Mouse (Mus musculus) CD8-positive naive resting alpha-beta T cell, adult 2 months (primary cell): ENCODE measurements around the gene Ltbp1.

Experiments
- DNase-seq, 2 experiments: peaks; one replicate each; pipeline ENCODE4 v3.0.0; 2022; ENCODE audit warnings: low read depth in 2 of 2, low spot score in 2 of 2

The Ltbp1 gene

DNA sequence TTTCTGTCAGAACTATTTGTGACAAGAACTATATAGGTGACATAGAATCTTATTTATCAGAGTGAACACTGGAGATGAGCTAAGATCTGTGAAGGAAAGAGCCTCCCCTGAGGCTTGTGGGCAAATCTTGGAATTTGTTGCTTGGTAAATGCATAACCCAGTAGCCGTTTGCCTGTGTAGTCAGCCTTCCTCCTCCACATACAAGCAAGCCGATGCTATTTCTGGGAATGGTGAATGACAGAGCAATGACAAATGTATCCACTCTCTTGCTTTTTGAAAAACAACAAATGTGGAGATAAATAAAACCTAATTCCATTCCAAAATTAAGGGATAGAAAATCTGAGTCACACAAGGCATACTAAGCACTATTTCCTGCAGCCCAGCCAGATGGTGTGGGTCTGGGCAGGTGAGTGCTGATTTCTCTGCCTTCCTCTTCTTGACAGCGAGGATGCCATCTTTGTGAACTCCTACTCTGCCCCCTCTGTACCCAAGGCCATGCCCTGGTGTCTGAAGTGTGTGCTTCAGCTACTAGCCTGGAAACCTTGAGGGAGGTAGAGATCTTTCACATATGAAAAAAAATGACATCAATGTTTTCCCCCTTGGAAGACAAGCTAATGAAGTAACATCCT lies 163.3 kb downstream of the Ltbp1 start:
- DNase-seq: no peak

DNA sequence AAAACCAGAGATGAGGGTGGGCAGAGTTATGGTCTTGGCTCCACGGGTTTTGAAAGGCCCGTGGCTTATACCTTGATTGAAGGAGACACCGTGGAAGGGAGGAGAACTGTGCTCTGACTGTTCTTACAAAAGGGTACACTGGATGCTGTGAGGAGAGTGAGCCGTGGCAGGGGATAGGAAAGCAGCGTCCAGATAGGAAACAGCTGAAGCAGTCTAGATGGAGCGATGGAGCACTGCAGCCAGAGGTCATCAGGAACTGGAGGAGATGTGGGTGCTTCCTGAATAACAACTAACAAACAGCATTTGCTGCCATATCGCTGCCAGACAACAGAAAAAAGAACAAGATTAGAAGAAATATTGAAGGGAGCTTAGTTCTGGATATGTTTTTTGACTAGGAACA lies 166.3 kb downstream of the Ltbp1 start:
- DNase-seq: no peak

DNA sequence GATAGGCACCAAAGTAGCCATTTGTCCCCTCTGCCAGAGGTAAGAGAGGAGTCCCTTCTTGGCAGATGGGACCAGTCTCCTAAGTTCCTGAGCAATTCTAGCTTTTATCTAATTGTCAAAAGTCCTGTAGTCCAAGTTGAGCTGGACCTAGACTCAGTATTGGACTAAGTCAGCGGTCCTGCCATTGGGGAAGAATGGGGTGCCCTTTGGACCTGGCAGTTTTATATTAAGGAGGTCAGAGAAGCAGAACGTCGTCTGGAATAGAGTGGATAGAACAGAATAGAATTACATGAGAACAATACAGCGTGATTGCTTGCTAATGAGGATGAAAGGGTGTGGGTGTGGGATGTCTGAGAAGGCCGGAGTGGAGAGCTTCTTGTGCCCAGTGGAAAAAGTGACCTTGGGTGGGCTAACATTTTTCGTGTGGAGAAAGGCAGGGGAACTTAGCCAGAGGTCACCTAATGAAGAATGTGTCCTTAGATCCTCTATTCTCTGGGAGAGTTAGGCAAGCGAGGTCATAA lies 167.4 kb downstream of the Ltbp1 start:
- DNase-seq: no peak

DNA sequence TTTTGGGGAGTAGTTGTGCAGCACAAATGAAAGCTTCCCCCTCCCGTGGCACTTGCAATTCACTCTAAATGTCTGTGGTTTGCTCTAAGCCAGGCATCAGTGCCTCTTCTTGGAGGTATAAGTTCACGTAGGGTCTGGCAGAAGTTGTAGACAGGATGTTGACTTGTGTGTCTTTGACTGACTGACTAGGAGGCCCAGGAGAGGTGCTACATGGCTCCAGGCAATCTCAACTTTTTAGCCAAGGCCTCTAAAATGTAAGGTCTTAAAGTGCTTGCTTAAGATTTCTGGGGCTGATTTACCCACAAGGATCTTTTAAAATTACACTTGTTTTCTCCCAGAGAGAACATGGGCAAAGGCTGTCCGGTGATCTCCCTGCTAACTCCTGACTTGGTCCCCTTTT lies 169.1 kb downstream of the Ltbp1 start:
- no peak for DNase-seq

DNA sequence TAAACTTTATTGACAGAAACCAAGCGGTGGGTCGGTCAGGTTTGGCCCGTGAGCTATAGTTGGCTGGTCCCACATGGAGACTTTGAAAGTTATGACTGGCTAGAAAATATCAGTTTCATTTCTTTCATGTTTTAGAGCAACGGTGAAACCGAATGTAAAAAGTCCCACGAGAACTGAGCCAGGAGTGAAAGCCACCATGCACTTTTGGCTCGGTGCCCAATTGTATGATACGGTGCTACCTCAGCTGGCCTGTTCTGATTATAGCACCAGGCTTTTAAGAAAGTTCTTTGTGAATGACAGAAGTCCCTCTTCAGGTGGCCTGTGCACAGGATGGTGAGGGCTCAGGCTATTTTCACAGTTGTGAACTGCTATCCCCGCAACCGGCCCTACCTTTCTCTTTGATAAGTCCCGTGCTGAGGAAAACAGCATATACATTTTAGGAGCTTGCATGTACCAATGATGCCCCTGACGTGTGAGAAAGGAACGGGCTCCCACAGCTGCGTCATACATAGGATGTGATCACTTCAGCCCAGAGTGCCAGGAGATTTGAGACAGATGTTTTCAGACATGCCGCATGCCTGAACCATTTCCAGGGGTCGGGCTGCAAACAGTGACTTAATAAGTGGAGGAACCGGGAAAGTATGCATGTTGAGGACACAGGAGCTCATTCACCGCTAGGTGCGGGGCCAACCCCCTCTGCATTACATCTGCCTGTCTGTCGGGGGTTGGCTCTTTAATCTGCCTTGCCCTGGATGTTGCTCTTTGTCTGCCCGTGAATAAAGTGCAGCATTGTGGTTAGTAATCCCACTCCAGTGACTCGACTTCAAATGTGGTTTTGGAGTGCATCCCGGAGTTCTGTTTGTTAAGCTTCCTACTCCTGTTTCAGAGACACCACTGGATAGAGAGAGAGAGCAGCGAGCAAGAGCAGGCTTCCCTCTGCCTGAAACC lies 172.8 kb downstream of the Ltbp1 start:
- DNase-seq: no peak

DNA sequence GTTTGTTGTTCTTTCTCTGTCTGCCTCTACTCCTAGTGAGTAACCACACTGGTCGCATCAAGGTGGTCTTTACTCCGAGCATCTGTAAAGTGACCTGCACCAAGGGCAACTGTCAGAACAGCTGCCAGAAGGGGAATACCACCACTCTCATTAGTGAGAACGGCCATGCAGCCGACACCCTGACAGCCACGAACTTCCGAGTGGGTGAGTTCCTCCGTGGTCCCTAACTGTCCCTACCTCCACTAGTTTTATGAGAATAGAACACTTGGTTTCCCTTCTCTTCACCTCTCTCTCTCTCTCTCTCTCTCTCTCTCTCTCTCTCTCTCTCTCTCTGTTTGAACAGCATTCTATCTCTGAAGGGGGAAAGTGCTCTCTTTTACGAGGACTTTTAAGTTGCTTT lies 173.6 kb downstream of the Ltbp1 start:
- DNase-seq: no peak

DNA sequence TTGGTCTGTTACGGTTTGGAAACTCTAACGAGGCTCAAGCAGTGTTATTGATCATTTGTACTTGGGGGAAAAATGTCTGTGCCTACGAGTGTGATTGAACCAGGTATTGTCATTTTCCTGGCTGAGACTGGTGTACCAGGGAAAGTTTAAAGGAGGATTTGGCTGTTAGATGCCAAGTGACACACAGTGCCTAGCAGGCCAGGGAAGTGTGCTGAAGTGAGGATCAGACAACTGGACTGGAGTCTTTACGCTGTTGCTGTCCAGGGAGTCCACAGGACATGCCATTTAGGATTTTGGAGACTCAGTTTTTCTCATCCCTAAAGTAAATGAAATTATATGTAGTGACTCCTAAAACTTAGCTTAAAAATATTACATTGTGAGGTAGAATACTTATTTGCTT lies 174.9 kb downstream of the Ltbp1 start:
- DNase-seq: no peak

DNA sequence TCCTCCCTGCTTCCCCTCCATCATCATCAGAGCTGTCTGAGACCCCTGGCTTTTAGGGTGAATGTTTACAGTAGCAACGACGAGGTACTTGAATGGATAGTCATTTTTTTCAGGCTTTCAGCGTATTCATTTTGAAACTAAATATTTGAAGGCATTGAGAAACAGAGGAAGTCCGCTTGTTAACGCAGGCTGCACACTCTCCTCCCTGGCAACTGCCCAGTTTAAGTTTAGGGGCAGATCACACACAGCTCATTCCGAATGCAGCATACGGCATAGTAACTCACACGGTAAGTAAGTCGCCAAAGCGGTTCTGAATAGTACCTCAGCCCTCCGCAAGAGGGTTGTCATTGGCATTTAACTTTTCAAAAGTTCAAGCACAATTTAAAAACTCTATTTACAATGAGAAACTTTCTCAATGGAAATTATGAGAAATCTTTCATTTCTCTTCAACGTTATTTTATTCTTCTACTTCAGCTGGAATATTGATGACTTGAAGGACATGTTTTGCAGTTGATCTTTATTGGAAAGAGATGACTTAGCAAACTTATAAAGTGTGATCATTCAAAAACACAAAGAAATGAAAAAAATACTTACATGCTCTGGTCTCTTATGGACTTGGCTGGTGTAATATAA lies 175.7 kb downstream of the Ltbp1 start:
- DNase-seq: no peak

DNA sequence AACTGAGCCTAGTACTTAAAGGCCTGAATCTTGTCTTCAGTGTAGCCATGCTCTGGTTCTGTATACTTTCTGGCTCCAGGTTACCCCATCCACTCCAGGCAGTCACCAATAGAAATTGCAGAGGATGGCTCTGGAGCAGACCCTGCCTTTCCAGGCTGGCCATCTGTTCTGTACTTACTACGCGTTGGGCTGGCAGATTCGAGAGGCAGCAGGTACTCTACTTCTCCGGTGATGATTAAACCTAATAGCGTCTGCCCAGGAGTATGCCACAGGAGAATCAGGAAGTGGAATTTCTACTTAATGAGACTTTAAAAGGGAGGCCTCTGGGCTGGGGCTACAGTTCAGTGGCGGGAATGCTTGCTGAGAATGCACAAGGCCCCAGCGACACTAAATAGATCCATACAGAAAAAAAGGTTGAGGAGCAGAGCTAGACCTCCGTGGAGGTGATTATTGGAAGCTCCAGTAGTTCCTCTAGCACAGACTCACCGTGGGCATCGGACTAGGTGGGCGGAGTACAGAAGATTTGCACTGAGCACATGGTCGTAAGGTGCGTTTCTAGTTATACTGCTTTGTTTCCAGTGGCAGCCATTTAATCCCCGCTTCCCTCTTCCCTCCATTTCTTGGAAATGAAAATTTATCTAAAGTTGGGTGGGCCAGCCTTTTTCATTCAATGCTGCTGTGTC lies 177.1 kb downstream of the Ltbp1 start:
- no peak for DNase-seq

DNA sequence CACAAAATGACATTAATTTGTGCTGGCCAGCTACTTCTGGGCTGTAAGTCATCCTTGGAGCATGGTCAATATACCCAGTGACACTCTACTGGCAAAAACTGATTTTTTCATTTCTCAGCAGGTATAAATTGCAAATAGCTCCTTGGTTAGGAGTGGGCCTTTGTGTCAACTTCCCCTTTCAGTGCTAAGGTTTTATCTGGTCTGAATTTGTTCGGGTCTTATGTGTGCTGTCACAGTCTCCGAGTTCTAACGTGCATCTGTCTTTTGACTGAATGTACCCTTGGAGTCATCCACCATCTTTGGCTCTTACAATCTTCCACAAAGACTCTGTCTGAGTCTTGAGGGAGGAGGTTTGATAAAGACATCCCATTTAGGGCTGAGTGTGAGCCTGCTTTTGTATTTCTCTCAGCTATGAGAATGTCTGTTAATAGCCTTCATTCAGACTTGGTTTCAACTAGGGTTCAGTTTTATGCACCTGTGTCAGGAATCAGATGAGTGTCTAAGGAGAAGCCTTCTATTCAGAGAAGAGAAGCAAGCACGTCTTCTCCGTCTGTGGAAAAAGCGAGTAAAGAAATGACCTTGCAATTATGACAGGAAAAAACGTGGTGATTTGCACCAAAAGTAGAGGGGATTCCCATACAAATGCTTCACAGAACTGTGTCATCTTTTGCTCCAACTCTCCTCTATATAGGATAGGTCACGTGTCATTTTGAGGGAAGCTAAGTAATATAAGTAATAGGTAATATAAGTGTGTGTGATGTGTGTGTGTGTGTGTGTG lies 181.6 kb downstream of the Ltbp1 start:
- DNase-seq: no peak

DNA sequence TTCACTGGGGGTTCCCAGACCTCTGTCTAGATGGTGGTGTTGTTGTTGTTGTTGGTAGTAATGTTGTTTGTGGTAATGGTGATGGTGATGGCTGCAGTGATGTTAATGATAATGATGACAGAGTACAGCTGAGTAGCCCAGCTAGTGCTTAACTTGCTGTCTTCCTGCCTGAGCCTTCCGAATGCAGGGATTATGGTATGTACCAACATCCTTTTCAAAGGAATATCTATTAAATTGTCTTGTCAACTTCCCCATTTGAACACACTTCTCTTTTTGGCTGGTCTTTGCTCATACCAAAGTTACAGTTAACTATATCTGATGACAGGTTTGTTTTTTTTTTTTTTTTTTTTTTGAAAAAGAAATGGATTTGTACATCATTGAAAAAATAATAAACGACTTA lies 191.6 kb downstream of the Ltbp1 start:
- no peak for DNase-seq

DNA sequence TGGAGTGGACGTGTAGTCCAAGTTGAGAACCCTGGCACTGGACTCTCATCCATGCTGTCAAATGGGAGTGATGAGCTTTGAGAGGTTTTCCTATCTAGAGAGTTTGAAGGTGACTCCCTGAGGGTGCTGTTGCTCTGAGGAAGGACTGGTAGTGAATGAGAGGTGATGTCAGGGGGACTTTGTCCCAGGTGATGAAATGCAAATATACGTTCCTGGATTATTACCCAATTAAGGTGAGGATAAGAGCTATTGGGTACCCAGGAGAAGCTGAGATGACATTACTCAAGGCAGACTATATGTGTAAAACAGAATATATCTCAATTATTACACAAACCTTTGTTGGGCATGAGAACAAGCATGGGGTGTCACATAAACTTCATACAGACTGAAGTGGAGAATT lies 193.4 kb downstream of the Ltbp1 start:
- DNase-seq: no peak

- DNase-seq: no peak
Measured at GRCm38 (mm10) chr17:75199694-75200093, 194.3 kb downstream of the Ltbp1 start.

- DNase-seq: no peak
Measured at GRCm38 (mm10) chr17:75202314-75202713, 196.9 kb downstream of the Ltbp1 start.

DNA sequence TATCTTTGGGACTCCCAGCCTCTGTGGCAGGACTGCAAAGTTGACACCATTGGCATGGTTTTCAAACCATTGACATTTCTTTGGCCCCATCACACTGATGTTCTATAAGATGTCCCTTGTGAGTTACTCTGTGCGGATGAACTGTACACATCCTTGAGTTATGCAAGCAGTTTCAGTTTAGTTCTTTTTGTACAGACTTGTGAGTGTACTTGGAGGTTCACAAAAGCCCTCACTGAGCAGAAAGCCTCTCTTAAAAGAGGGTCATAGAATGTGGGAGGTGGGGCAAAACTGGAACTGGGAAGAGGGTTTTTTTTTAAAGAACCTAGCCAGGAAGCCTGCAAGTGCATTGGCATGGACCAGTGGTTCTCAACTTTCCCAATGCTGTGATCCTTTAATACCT lies 198.7 kb downstream of the Ltbp1 start:
- no peak for DNase-seq

DNA sequence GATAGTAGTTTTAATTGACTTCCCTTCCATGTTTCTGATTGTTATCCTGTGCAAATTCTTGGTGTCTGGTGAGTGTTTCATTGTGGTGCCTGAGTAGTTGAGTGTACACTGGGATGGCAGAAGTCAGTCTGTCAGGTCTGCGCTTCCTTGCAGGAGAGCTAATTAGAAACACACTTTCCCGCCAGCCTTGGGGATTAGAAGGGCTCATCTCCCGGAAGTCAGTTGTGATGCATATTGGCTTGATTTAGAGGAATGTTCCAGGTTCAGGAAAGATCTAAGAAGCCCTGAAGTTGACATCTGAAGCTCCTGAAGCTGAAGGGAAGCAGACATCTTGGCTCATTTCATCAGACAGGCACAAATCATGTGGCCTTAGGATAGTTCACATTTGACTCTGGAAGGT lies 200.9 kb downstream of the Ltbp1 start:
- no peak for DNase-seq

- DNase-seq: no peak
Measured at GRCm38 (mm10) chr17:75208164-75208698, 202.9 kb downstream of the Ltbp1 start.

- no peak for DNase-seq
Measured at GRCm38 (mm10) chr17:75210526-75210925, 205.2 kb downstream of the Ltbp1 start.

DNA sequence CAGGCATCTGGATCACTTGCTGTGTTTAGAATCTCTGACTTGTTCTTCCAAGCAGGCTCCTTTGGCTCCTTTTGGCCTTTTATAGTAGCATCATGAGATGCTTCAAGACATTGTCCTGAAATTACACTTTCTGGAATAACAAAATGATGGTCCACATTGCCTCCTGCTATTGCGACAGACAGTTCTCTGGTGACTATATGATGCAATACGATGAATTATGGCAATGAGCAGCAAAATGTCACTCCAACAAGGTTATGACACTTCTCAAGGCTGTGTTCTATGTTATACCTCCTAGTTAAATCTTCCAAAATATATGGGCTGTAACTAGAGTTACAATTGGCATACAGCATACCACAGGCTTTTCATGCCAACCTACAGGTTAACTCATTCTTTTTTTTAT lies 211.0 kb downstream of the Ltbp1 start:
- no peak for DNase-seq

GRCm38 (mm10) chr17:75218700-75219099 lies 213.3 kb downstream of the Ltbp1 start:
- DNase-seq: no peak
